Mouse (Mus musculus) heart, postnatal 0 days (tissue): ENCODE data around the gene Ncf1.

ENCODE experiments used
- CTCF ChIP-seq: IDR thresholded peaks from 2 replicates; pipeline ENCODE4 v1.5.1; 2016; ENCODE audit warnings: antibody characterized with exemption, control low read depth, low read depth
- EP300 ChIP-seq: IDR thresholded peaks from 2 replicates; pipeline ENCODE4 v1.6.1; 2016; ENCODE audit warnings: antibody characterized with exemption, low read depth

DNA sequence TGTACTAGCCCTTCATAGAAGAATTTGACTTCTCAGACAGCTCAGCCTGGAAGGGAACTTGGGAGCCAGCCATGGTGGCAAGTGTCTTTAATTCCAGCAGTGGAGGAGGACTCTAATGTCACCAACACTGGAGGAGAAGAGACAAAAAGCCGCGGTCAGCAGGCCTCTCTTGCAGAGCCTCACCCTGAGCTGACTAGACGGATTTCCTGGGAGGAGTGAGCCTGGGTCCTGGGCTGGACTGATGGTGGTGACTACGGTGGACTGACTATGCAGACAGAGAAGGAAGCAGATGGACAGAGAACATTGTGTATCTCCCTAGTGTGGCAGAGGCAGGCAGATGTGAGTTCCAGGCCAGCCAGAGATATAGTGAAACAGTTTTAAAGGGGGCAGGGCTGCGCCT is 2.0 kb upstream of the Ncf1 start:
- TF ChIP-seq CTCF (no peak), EP300 (no peak)
